ENCODE assay signal across 2 mouse cellular contexts in the genomic region with DNA sequence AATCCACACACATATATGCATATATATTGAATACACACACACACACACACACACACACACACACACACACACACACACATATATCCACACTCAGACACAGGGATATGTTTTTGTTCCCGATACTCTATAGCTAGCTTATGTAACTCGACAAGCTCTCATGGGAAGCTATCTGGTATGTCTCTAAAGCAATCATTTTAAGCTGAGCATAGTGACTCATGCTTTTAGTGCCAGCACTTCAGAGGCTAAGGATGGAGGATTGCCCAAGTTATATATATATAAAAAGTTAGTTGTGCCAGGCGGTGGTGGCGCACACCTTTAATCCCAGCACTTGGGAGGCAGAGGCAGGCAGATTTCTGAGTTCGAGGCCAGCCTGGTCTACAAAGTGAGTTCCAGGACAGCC. TPM values are rescaled to one million over a fixed set of nuclear protein-coding genes. Genes with fewer than 3 reads are reported as not detected.
"Had no signal": no experiment of that assay in that cellular context is flagged by ENCODE, and none has a peak within 500 bp of the region (broad histone marks: within the 10 kb centered on the region; RNA-seq: fewer than 3 reads in every experiment).

No protein-coding gene starts in this region.

RNA-seq across cellular contexts. Expression of gene Mog, which starts 4.0 kb away (rescaled TPM):
- total RNA-seq: megakaryocyte, adult 5-6 weeks; megakaryocyte-erythroid progenitor cell, adult 5-6 weeks had no signal

RNA-seq across cellular contexts. Expression of gene Zfp57, which starts 18.3 kb away (rescaled TPM):
- total RNA-seq: megakaryocyte, adult 5-6 weeks; megakaryocyte-erythroid progenitor cell, adult 5-6 weeks had no signal

RNA-seq across cellular contexts. Expression of gene H2-M5, which starts 29.9 kb away (rescaled TPM):
- total RNA-seq: megakaryocyte, adult 5-6 weeks; megakaryocyte-erythroid progenitor cell, adult 5-6 weeks had no signal

RNA-seq across cellular contexts. Expression of gene 2410137M14Rik, which starts 38.2 kb away (rescaled TPM):
- total RNA-seq: megakaryocyte, adult 5-6 weeks; megakaryocyte-erythroid progenitor cell, adult 5-6 weeks had no signal
